Mouse (Mus musculus) cortical plate, adult 2 months (tissue): ENCODE measurements at regions not wholly inside any gene's neighbourhood (a gene's known extent, or its start where the extent isn't known, plus 50 kb on each side); places are given as distances from the start of the nearest gene placed in this dataset.

ENCODE experiments used
- CTCF ChIP-seq: fragments of 200-500 bp; IDR thresholded peaks from 2 replicates; pipeline ENCODE4 v1.5.1; 2011; ENCODE audit warnings: mild to moderate bottlenecking, control low read depth, low read length; ENCODE audit not compliant: insufficient read depth; ENCODE audit errors: extremely low read depth
- POLR2A ChIP-seq: fragments of 200-500 bp; IDR thresholded peaks from 2 replicates; pipeline ENCODE4 v1.6.1; 2011; ENCODE audit warnings: mild to moderate bottlenecking, low read length, control low read depth; ENCODE audit not compliant: insufficient read depth; ENCODE audit errors: extremely low read depth

GRCm38 (mm10) chr4:89401696-89402095, 90.9 kb upstream of the Cdkn2b start:
- TF ChIP-seq CTCF (no peak), POLR2A (no peak)
